Mouse (Mus musculus) bone marrow, adult 2 months (tissue): ENCODE data around the gene Arhgap21.

Experiments
- CTCF ChIP-seq: fragments of 200-500 bp; IDR thresholded peaks from 2 replicates; pipeline ENCODE4 v1.5.1; 2011; ENCODE audit warnings: low read length, control low read depth; ENCODE audit not compliant: control insufficient read depth, insufficient read depth
- POLR2A ChIP-seq: fragments of 200-500 bp; IDR thresholded peaks from 2 replicates; pipeline ENCODE4 v1.6.1; 2011; ENCODE audit warnings: low read depth, mild to moderate bottlenecking, control low read depth, low read length, borderline replicate concordance; ENCODE audit not compliant: control insufficient read depth

GRCm38 (mm10) chr2:20963226-20963805 lies 5.4 kb downstream of the Arhgap21 start:
- TF ChIP-seq POLR2A (no peak), CTCF (no peak)
